Mouse (Mus musculus) erythroid progenitor cell, adult 5-6 weeks (primary cell): ENCODE results near the gene Nat9. TPM values are rescaled to one million over a fixed set of nuclear protein-coding genes. Genes with fewer than 3 reads are reported as not detected.

ENCODE experiments used
- ATAC-seq: replicated peaks from 2 replicates; pipeline ENCODE4 v1.8.0; 2016; ENCODE audit warnings: moderate number of reproducible peaks, mild to moderate bottlenecking, moderate TSS enrichment, inconsistent platforms; ENCODE audit not compliant: poor library complexity, low FRiP score, severe bottlenecking
- total RNA-seq, 2 experiments: library from RNA; stranded (forward) in 1 of 2; stranded (reverse) in 1 of 2; fragments of 150-400 nt in 1 of 2; fragments of 186-747, 209-891 nt in 1 of 2; gene quantifications; 2 replicates each; pipeline versions ENCODE4 v1.2.3 to v1.2.4; 2015 to 2017; ENCODE audit warnings: low replicate concordance in 2 of 2

Gene Nat9
- total RNA-seq, 2 experiments from 2014 or later: 2.3 to 9.2 TPM

DNA sequence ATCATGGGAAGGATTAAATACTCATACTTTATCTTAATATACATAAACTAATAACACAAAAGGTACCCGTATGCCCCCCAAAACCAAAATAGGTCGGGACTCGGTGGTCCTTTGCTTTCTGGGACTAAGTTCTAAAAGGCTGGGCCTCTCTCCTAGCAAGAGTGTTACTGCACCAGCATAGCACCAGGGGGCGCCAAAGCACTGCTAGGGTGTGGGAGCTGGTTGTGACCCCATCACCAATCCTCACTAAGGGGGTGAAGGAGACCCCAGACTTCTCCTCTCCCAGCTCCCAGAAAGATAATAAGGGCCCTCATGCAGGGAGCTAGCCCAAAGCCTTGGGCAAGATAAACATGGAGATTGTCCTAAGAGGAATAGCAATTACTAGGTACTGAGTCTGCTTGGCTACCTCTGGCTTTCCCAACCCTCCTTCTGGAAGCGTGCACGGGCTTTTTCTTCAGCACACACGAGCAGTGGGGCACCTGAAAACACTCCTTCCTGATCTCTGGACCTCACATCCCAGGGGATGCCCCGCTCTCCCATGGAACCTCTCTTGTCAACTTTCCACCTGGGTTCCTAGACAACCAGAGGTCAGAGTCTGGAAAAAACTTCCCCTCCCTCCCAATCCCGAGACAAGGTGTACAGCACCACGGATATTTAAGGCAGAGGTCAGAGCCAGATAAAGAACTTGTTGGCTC is 26.6 kb downstream of the Nat9 start:
- ATAC-seq: no peak

DNA sequence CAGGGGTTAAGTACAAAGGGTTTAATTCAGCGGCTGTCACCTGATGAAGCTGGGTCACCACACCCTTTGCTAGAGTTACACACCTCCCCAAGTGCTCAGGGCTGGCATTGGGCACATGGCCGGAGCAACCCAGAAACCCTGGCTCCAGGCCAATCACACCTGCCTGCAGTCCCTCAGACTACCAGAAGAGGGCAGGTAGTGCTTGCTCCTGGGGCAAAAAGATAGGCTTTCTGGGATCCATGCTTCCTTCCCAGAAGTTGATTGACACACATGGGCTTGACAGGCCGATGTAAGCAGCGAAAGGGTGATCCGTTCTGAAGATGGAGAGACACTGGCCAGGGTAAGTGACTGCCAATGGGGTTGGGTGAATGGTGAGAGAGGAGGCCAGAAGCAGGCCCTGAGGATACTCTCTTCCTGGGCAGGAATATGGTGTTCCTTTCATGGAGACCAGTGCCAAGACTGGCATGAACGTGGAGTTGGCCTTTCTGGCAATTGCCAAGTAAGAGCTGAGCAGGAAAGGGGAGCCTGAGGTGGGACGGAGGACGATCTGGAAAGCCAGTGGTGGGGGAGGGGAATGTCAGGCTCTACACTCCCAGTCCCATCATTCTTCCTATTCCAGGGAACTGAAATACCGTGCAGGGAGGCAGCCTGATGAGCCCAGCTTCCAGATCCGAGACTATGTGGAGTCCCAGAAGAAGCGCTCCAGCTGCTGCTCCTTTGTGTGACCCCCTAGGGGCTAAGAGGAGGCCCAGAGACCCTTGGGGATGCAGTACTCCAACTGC is 27.5 kb downstream of the Nat9 start:
- no peak for ATAC-seq

DNA sequence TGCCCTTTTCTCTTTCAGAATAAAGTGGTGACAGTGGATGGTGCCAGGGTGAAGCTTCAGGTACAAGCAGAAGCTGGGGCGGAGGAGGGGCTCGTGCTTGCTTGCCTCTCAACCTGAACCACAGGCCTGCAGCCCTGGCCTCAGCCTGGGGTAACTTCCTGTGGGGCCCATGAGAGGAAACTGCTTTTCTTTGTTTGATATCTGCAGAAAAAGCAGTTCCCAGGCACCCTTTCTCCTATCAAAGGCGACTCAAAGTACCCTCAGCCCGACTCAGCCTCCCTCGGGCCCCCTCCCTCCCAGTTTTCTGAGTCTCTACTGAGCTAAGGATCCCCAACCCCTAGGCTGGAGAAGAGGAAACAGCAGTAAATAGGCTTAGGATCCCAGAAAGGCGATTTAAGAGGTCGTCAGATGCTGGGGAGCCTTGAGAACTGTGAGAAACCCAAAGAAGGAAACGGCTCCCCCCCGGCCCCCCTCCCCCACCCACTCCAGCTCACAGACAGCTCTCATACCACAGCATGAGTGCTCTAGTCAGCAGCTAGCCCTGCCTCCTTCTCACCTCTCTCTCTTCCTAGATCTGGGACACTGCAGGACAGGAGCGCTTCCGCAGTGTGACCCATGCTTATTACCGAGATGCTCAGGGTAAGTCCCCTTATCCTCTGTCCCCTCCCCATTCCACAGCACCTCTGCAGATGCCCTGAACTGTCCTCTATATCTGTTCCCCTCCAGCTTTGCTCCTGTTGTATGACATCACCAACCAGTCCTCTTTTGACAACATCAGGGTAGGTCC is 29.5 kb downstream of the Nat9 start:
- ATAC-seq: no peak

DNA sequence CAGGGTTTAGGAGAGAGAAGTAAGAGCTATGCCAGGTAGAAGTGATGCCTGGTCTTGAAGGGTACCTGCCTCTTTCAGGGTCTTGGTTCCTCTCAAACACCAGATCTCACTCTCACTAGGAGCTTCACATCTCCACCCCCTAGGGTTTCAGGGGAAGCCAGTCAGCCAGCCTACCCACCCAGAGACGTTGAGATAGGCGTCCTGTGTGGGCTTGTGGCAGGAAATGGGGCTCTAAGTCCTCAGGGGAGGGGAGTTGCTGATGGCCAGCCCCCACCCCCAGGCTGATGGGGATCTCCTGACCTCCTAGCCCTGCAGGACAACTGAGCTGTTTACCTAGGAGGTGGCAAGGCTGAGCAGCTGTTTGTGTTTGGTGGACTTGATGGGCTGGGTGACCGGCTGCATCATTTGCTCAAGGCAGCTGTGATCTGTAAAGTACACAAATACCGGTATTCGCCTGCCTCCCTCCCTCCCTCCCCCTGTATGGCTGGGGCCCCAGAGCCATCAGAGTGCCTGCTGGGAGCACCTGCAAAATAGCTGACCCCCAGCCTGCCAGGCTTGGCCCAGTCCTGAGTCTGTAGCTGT is 32.5 kb downstream of the Nat9 start:
- ATAC-seq: no peak

DNA sequence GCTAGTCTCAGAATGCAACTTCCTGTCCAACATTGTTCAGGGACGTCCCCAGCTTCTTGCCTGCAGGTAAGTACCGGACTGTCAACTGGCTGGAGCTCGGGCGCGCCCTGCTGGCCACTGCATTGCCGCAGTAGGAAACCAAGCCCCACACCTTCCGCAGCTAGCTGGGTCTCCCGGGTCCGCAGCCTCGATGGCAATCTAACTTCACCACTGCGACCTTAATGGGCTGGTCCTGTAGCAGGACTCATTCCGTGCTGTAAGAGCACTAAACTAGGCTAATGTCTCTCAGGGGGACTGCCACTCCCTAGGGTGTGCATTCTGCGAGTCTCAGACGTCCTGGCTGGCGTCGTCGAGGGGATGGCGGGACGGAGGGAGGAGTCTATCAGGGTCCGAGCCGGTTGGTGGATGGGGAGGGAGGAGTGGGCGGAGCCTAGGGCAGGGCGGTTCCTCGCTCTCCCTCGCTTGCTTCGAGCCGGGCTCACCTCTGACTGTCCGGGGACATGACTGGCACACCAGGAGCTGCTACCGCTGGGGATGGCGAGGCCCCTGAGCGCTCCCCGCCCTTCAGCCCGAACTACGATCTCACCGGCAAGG is 33.9 kb downstream of the Nat9 start:
- peak; percentile 74 for ATAC-seq

DNA sequence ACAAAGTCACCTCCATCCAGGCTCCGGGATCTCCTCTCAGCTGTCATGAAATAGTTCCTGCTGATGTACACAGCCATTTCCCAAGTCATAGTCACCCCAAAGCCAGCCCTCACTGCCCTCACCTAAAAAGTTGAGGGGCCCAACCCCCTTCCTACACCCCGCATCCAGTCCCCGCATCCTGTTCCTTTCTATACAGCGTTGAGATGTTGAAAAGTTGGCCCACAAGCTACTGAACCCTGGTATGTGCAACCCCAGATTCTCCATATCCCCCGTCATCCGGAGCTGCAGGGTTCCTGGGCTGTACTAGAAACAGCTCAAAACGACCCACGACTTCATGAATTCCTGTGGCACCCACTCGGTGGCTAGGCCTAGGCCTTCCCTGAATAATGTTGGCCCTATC is 34.6 kb downstream of the Nat9 start:
- no peak for ATAC-seq

DNA sequence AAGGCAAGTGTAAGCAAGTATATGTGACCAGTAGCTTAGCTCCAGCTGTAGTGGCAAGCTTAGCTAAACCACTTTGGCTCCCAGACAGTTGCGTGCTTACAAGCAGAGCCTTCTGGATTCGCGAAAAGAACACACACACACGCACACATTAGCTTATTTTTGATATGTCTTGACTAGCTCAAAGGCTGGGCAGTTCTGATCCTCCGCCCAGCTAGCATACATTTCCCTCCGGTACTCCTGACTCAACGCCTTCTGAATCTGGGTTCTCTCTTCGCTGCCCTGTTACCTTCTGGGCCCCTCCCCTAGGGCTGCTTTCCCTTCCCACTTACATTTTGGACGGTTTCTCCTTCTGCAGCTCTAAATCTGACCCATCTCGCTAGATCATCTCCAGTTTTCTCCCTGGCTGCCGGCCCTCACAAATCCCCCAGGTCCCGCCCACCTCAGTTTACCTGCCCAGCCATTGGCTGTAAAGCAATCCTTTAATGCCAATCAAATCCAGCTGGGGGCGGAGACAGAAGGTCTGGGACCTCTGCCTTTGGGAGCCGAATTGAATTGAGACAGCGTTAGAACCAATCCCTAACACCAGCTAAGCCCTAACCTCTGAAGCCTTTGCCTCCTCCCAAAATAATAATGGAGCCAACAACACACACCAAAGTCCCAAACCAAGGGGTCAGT is 35.8 kb downstream of the Nat9 start:
- no peak for ATAC-seq

DNA sequence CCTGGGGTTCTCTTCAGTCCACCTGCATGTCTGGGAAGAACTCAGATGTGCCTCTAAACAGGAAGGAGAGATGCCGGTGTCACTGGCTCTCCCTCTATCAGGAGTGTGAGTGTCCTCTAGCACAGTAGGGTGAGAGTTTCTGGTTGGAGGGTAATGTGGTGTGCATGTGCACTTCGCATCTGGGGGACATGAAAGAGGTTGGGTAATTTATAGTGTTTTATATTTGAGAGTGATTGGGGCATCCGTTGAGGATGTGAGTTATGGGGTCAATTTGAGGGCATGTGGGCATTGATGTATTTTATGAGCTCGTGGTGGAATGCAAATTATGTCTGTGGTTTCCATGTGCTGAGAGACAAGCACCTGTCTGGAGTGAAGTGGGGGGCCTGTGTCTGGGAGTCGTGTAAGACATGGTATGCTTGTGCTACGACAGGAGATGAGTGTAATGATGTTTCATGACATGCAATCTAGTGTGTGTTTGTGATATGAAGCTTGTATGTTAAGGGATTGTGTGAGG is 36.9 kb downstream of the Nat9 start:
- ATAC-seq: no peak

DNA sequence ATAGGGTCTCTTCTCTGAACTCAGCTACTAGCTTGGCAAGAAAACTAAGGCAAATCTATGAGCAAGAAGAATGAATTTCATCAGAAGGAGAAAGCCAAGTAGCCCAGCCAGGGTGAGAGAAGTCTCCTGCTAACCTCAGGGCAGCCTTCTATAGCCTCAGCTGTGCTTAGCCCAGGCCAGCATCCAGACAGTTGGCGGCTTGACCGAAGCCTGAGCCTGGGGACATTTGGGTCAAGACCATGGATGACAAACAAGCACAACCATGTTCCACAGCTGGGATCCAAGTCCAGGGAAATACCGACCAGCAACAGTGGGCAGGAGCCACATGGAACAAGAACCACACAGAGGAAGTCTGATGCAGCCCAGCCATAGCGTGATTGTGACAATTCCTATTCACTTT is 39.8 kb downstream of the Nat9 start:
- no peak for ATAC-seq

DNA sequence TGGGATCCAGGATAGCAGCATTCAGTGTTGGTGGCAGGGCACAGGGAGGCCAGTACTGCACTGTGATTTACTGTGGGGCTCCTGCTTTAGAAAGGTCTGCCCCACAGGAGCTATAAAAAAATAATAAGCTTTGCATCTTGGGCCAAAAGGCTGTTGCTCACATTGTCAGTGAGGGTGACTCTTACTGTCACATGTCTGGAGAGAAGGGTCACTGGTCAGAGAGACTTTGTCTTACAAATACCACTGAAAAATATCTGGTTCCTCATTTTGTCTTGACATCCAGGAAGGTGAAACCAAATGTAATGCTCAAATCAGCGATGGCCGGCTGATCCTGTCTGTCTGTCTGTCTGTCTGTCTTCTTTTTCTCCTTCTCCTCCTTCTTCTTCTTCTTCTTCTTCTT is 45.7 kb downstream of the Nat9 start:
- ATAC-seq: no peak

DNA sequence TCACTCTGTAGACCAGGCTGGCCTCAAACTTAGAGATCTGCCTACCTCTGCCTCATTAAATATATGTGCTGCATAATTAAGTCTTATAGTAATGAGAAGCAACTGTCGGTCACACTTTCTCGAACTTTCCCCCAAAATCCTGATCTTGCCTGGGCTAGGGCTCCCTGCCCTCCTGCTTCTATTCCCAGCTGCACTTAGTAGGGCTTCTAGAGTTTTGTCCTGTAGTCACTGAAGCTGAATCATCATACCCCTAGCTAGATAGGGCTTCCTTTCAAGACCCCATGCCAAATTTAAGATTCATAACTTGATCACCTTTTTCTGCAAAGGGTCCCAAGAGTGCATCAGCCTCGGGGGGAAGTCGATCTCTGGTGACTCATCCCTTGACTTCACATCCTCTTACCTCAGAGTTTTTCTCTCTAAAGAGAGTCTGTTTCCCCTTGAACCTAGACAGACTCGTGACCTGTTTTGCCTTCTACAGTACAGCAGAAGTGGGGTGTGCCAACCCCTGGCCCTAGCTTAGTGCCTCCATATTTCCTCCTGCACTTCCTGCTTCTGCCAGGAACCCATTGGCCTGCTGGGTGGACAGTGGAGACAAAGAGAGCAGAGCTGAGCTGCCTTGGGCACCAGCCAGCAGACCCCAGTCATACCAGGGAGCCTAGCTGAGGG is 48.9 kb downstream of the Nat9 start:
- no peak for ATAC-seq

DNA sequence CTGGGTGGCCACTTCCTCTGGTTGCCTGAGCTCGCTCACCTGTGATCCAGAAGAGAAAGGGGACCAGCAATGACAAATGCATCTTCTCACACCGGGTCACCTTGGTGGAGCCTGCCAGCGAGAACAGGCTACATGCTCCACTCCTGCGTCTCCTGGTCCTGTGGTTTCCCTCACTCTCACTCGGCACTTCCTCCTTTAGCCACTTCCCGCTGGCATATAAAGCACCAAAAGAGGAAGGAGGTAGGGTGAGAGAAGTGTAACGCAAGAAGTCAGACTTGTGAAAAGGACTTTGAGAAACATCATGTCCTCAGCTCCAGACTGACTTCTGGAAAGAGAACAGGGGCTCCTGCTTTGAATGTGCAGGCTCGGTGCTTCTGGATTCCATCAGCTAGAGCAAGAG is 53.9 kb downstream of the Nat9 start, which contains the start of gene Cd300lf:
Cd300lf (minus strand) TSS at position 193 of the 400 bp plus-strand sequence.
- no peak for ATAC-seq

Other genes starting within 250 kb of the Nat9 start
- not detected in 2 replicates for gene Cd300c, start 218.7 kb downstream of the Nat9 start, total RNA-seq (2015; ENCODE audit: low replicate concordance)
- not detected in 2 replicates for gene Cd300c, start 218.7 kb downstream of the Nat9 start, total RNA-seq (2017; ENCODE audit: low replicate concordance)
- gene Cd300ld, start 197.9 kb downstream of the Nat9 start, total RNA-seq (2015; ENCODE audit: low replicate concordance): 2.9 and 6.8 TPM in 2 replicates
- gene Cd300ld, start 197.9 kb downstream of the Nat9 start, total RNA-seq (2017; ENCODE audit: low replicate concordance): 3.0 and 4.2 TPM in 2 replicates
- 8.0 and 12.6 TPM in 2 replicates for gene Cd300c2, start 186.0 kb downstream of the Nat9 start, total RNA-seq (2015; ENCODE audit: low replicate concordance)
- 2.3 and 8.6 TPM in 2 replicates for gene Cd300c2, start 186.0 kb downstream of the Nat9 start, total RNA-seq (2017; ENCODE audit: low replicate concordance)
- not detected in 2 replicates for gene Cd300ld2, start 171.7 kb downstream of the Nat9 start, total RNA-seq (2015; ENCODE audit: low replicate concordance)
- gene Cd300ld2, start 171.7 kb downstream of the Nat9 start, total RNA-seq (2017; ENCODE audit: low replicate concordance): not detected in 2 replicates
- gene Cd300ld4, start 160.8 kb downstream of the Nat9 start, total RNA-seq (2015; ENCODE audit: low replicate concordance): not detected in 2 replicates
- not detected in 2 replicates for gene Cd300ld4, start 160.8 kb downstream of the Nat9 start, total RNA-seq (2017; ENCODE audit: low replicate concordance)
- 5.8 and 11.7 TPM in 2 replicates for gene Cd300ld5, start 150.1 kb downstream of the Nat9 start, total RNA-seq (2015; ENCODE audit: low replicate concordance)
- gene Cd300ld5, start 150.1 kb downstream of the Nat9 start, total RNA-seq (2017; ENCODE audit: low replicate concordance): not detected in 2 replicates
- gene Cd300ld3, start 139.4 kb downstream of the Nat9 start, total RNA-seq (2015; ENCODE audit: low replicate concordance): 5.8 and 11.7 TPM in 2 replicates
- gene Cd300ld3, start 139.4 kb downstream of the Nat9 start, total RNA-seq (2017; ENCODE audit: low replicate concordance): 4.1 and 5.7 TPM in 2 replicates
- 0.36 and 3.8 TPM in 2 replicates for gene Cd300e, start 125.7 kb downstream of the Nat9 start, total RNA-seq (2015; ENCODE audit: low replicate concordance)
- not detected in 2 replicates for gene Cd300e, start 125.7 kb downstream of the Nat9 start, total RNA-seq (2017; ENCODE audit: low replicate concordance)
- 1.1 and 10.5 TPM in 2 replicates for gene Rab37, start 96.4 kb downstream of the Nat9 start, total RNA-seq (2015; ENCODE audit: low replicate concordance)
- gene Rab37, start 96.4 kb downstream of the Nat9 start, total RNA-seq (2017; ENCODE audit: low replicate concordance): 4.0 and 5.8 TPM in 2 replicates
- gene Cd300lf, start 53.9 kb downstream of the Nat9 start, total RNA-seq (2015; ENCODE audit: low replicate concordance): 1.7 and 2.9 TPM in 2 replicates
- 8.6 and 10.7 TPM in 2 replicates for gene Cd300lf, start 53.9 kb downstream of the Nat9 start, total RNA-seq (2017; ENCODE audit: low replicate concordance)
- gene Slc9a3r1, start 24.5 kb downstream of the Nat9 start, total RNA-seq (2015; ENCODE audit: low replicate concordance): 15.1 and 16.8 TPM in 2 replicates
- 13.1 and 13.7 TPM in 2 replicates for gene Slc9a3r1, start 24.5 kb downstream of the Nat9 start, total RNA-seq (2017; ENCODE audit: low replicate concordance)
- gene Tmem104, start 372 bp downstream of the Nat9 start, total RNA-seq (2015; ENCODE audit: low replicate concordance): 5.0 and 6.3 TPM in 2 replicates
- gene Tmem104, start 372 bp downstream of the Nat9 start, total RNA-seq (2017; ENCODE audit: low replicate concordance): 0.64 and 6.3 TPM in 2 replicates
- not detected in 2 replicates for gene Grin2c, start 79.4 kb upstream of the Nat9 start, total RNA-seq (2015; ENCODE audit: low replicate concordance)
- not detected in 2 replicates for gene Grin2c, start 79.4 kb upstream of the Nat9 start, total RNA-seq (2017; ENCODE audit: low replicate concordance)
- 1.3 and 16.6 TPM in 2 replicates for gene Fdxr, start 89.2 kb upstream of the Nat9 start, total RNA-seq (2015; ENCODE audit: low replicate concordance)
- 1.4 and 3.2 TPM in 2 replicates for gene Fdxr, start 89.2 kb upstream of the Nat9 start, total RNA-seq (2017; ENCODE audit: low replicate concordance)
- gene Fads6, start 109.8 kb upstream of the Nat9 start, total RNA-seq (2015; ENCODE audit: low replicate concordance): not detected in 2 replicates
- 0.45 and 0.64 TPM in 2 replicates for gene Fads6, start 109.8 kb upstream of the Nat9 start, total RNA-seq (2017; ENCODE audit: low replicate concordance)
- not detected in 2 replicates for gene Otop2, start 119.3 kb upstream of the Nat9 start, total RNA-seq (2015; ENCODE audit: low replicate concordance)
- not detected in 2 replicates for gene Otop2, start 119.3 kb upstream of the Nat9 start, total RNA-seq (2017; ENCODE audit: low replicate concordance)
- gene Ush1g, start 134.2 kb upstream of the Nat9 start, total RNA-seq (2015; ENCODE audit: low replicate concordance): not detected in 2 replicates
- gene Ush1g, start 134.2 kb upstream of the Nat9 start, total RNA-seq (2017; ENCODE audit: low replicate concordance): not detected in 2 replicates
- not detected in 2 replicates for gene Otop3, start 146.9 kb upstream of the Nat9 start, total RNA-seq (2015; ENCODE audit: low replicate concordance)
- gene Otop3, start 146.9 kb upstream of the Nat9 start, total RNA-seq (2017; ENCODE audit: low replicate concordance): not detected in 2 replicates
- gene Hid1, start 179.9 kb upstream of the Nat9 start, total RNA-seq (2015; ENCODE audit: low replicate concordance): not detected in 2 replicates
- gene Hid1, start 179.9 kb upstream of the Nat9 start, total RNA-seq (2017; ENCODE audit: low replicate concordance): not detected in 2 replicates
- gene Cdr2l, start 194.1 kb upstream of the Nat9 start, total RNA-seq (2015; ENCODE audit: low replicate concordance): not detected in 2 replicates
- not detected in 2 replicates for gene Cdr2l, start 194.1 kb upstream of the Nat9 start, total RNA-seq (2017; ENCODE audit: low replicate concordance)
- 12.6 and 24.1 TPM in 2 replicates for gene Mrpl58, start 215.9 kb upstream of the Nat9 start, total RNA-seq (2015; ENCODE audit: low replicate concordance)
- gene Mrpl58, start 215.9 kb upstream of the Nat9 start, total RNA-seq (2017; ENCODE audit: low replicate concordance): 16.6 and 30.3 TPM in 2 replicates
- gene Atp5h, start 232.1 kb upstream of the Nat9 start, total RNA-seq (2015; ENCODE audit: low replicate concordance): 520 and 620 TPM in 2 replicates
- gene Atp5h, start 232.1 kb upstream of the Nat9 start, total RNA-seq (2017; ENCODE audit: low replicate concordance): 410 and 415 TPM in 2 replicates
- 4.2 and 14.1 TPM in 2 replicates for gene Kctd2, start 232.3 kb upstream of the Nat9 start, total RNA-seq (2015; ENCODE audit: low replicate concordance)
- gene Kctd2, start 232.3 kb upstream of the Nat9 start, total RNA-seq (2017; ENCODE audit: low replicate concordance): 8.3 and 16.9 TPM in 2 replicates